Comparison of ENCODE assay signal across 8 mouse cellular contexts in genomic region chr9:41376948-41377700, GRCm38 (mm10).
DNase-seq lines count a peak whose midpoint lies in the region; ATAC-seq and TF ChIP-seq lines count a peak whose summit lies in the region.

No protein-coding gene starts in this region.

- TF ChIP-seq CTCF in lung, adult 2 months (IDR thresholded peaks at IDR 0.05; ENCODE audit: insufficient read depth, low read length), result no peak
- no peak for TF ChIP-seq CTCF in hindbrain, postnatal 0 days (IDR thresholded peaks at IDR 0.05; ENCODE audit: low read depth)

- no peak overlapping the region for H3K27ac ChIP-seq in lung, embryonic 16.5 days (ENCODE audit: low read length)
- H3K27ac ChIP-seq in hindbrain, postnatal 0 days, result peak overlapping the region; percentile 92
- H3K27ac ChIP-seq in neural tube, embryonic 15.5 days (replicated peaks), result peak overlapping the region; percentile 93

- H3K4me2 ChIP-seq in lung, embryonic 16.5 days (ENCODE audit: low read depth, low read length), result peak overlapping the region; percentile 57; the same call in 1 of the 2 replicates
- H3K4me2 ChIP-seq in hindbrain, postnatal 0 days (ENCODE audit: low read depth, low read length), result peak overlapping the region; percentile 74
- peak overlapping the region; percentile 62 for H3K4me2 ChIP-seq in neural tube, embryonic 15.5 days

- ATAC-seq in frontal cortex, adult (ENCODE audit: low TSS enrichment), result peak; percentile 35; the same call in 1 of the 2 replicates
- ATAC-seq in lung, embryonic 16.5 days (ENCODE audit: low read depth), result no peak
- peak; percentile 54 for ATAC-seq in hindbrain, postnatal 0 days
- ATAC-seq in neural tube, embryonic 15.5 days (ENCODE audit: low FRiP score), result peak; percentile 46

- H3K27me3 ChIP-seq in lung, embryonic 16.5 days (ENCODE audit: control insufficient read depth, insufficient read depth, low read depth, low read length), result no peaks in the 10 kb centered on the region
- no peaks in the 10 kb centered on the region for H3K27me3 ChIP-seq in hindbrain, postnatal 0 days (ENCODE audit: insufficient read depth, low read length)
- no peaks in the 10 kb centered on the region for H3K27me3 ChIP-seq in neural tube, embryonic 15.5 days (replicated peaks)

- DNase-seq in frontal cortex, postnatal 14 days (ENCODE audit: low spot score in 2 of 2), result no peak
- DNase-seq in lung, adult 2 months, result no peak
- DNase-seq in hindbrain, postnatal 0 days (ENCODE audit: low spot score), result peak; percentile 52
- no peak for DNase-seq in thymus, adult 18-20 months
- DNase-seq in embryo, embryonic 11 days, result no peak

- WGBS in lung, embryonic 16.5 days, result 51% methylated on average over 8 of the region's 8 CpGs
- 56% methylated on average over 8 of the region's 8 CpGs for WGBS in lung, adult 2 months
- WGBS in hindbrain, postnatal 0 days, result 8% methylated on average over 8 of the region's 8 CpGs
- WGBS in neural tube, embryonic 15.5 days, result 5% methylated on average over 8 of the region's 8 CpGs

- peaks cover 6% of the 10 kb centered on the region; the same call in 1 of the 2 replicates for H3K4me1 ChIP-seq in lung, embryonic 16.5 days (replicated peaks; ENCODE audit: control insufficient read depth, insufficient read depth, low read length)
- no peaks in the 10 kb centered on the region for H3K4me1 ChIP-seq in lung, adult 2 months (ENCODE audit: control insufficient read depth, insufficient read depth, low read length)
- H3K4me1 ChIP-seq in hindbrain, postnatal 0 days (ENCODE audit: insufficient read depth, low read length), result peaks cover 32% of the 10 kb centered on the region
- H3K4me1 ChIP-seq in neural tube, embryonic 15.5 days, result peaks cover 67% of the 10 kb centered on the region

- H3K9me3 ChIP-seq in lung, embryonic 16.5 days (ENCODE audit: control insufficient read depth, low read length), result no peaks in the 10 kb centered on the region
- no peaks in the 10 kb centered on the region for H3K9me3 ChIP-seq in hindbrain, postnatal 0 days (ENCODE audit: low read length)
- H3K9me3 ChIP-seq in neural tube, embryonic 15.5 days (replicated peaks), result no peaks in the 10 kb centered on the region

- TF ChIP-seq POLR2A in lung, adult 2 months (IDR thresholded peaks at IDR 0.05; ENCODE audit: borderline replicate concordance, extremely low read depth, low read depth, low read length), result no peak

- H3K9ac ChIP-seq in lung, embryonic 16.5 days (ENCODE audit: low read length), result no peak overlapping the region
- H3K9ac ChIP-seq in hindbrain, postnatal 0 days (replicated peaks; ENCODE audit: low read length), result peak overlapping the region; percentile 69
- peak overlapping the region; percentile 70 for H3K9ac ChIP-seq in neural tube, embryonic 15.5 days (replicated peaks)

- H3K4me3 ChIP-seq in lung, embryonic 16.5 days (ENCODE audit: low read length), result no peak overlapping the region
- no peak overlapping the region for H3K4me3 ChIP-seq in lung, adult 2 months (replicated peaks; ENCODE audit: extremely low read depth, low read depth, low read length)
- H3K4me3 ChIP-seq in hindbrain, postnatal 0 days (ENCODE audit: low read length), result peak overlapping the region; percentile 36
- H3K4me3 ChIP-seq in neural tube, embryonic 15.5 days (replicated peaks), result peak overlapping the region; percentile 38

- no peaks in the 10 kb centered on the region for H3K36me3 ChIP-seq in lung, embryonic 16.5 days (ENCODE audit: control insufficient read depth, insufficient read depth, low read length)
- H3K36me3 ChIP-seq in hindbrain, postnatal 0 days (ENCODE audit: insufficient read depth, low read length), result no peaks in the 10 kb centered on the region
- no peaks in the 10 kb centered on the region for H3K36me3 ChIP-seq in neural tube, embryonic 15.5 days

Comparison
In these comparisons a context has a peak if more than half of its experiments do, and no peak if none do; other contexts are left out.
1. H3K4me3 ChIP-seq: peak in hindbrain, postnatal 0 days (single experiment) and neural tube, embryonic 15.5 days (single experiment); none in lung, embryonic 16.5 days (single experiment) and lung, adult 2 months (single experiment).
2. Peak in every context shown above with its lines, with median percentiles within 50 percentile points of each other: H3K4me2 ChIP-seq.